Mouse (Mus musculus) hindbrain, embryonic 15.5 days (tissue): ENCODE data around the gene Pamr1. TPM values are rescaled to one million over a fixed set of nuclear protein-coding genes. Genes with fewer than 3 reads are reported as not detected.
A peak's percentile ranks its signal among the peaks of the same experiment; 100 is the strongest.

Experiments
- ATAC-seq: fragments of 200-750 bp; cut with Nextera tagmentation; 2 replicates; pipeline ENCODE4 v1.8.0; 2017; ENCODE audit warnings: low read depth, moderate number of reproducible peaks, moderate TSS enrichment; ENCODE audit not compliant: low FRiP score
- H3K27ac ChIP-seq: fragments of 300-500 bp; sonication (generic); replicated peaks from 2 replicates; pipeline ENCODE4 v1.5.1; 2015; ENCODE audit warnings: mild to moderate bottlenecking, inconsistent platforms
- H3K27me3 ChIP-seq: fragments of 300-500 bp; sonication (generic); 2 replicates; pipeline ENCODE4 v1.6.1; 2015; ENCODE audit warnings: control low read depth, inconsistent platforms
- H3K36me3 ChIP-seq: fragments of 300-500 bp; sonication (generic); 2 replicates; pipeline ENCODE4 v1.6.1; 2015; ENCODE audit warnings: control low read depth, inconsistent platforms
- H3K4me1 ChIP-seq: fragments of 300-500 bp; sonication (generic); replicated peaks from 2 replicates; pipeline ENCODE4 v1.6.1; 2015; ENCODE audit warnings: control low read depth, inconsistent platforms
- H3K4me2 ChIP-seq: fragments of 300-500 bp; sonication (generic); 2 replicates; pipeline ENCODE4 v1.6.1; 2015; ENCODE audit warnings: moderate library complexity, mild to moderate bottlenecking, inconsistent platforms
- H3K4me3 ChIP-seq: fragments of 300-500 bp; sonication (generic); 2 replicates; pipeline ENCODE4 v1.5.1; 2015; ENCODE audit warnings: mild to moderate bottlenecking, inconsistent platforms
- H3K9ac ChIP-seq: fragments of 300-500 bp; sonication (generic); 2 replicates; pipeline ENCODE4 v1.6.1; 2015; ENCODE audit warnings: inconsistent platforms
- H3K9me3 ChIP-seq: fragments of 300-500 bp; sonication (generic); 2 replicates; pipeline ENCODE4 v1.6.1; 2016; ENCODE audit warnings: control low read depth, inconsistent platforms
- WGBS: fragments of 180-500 bp; shearing (Covaris S2); methylation state at CpG from one replicate; pipeline ENCODE4 v1.1.7; 2015; 5-methylcytosine and 5-hydroxymethylcytosine counted together
- polyA plus RNA-seq: library from polyadenylated mRNA; unstranded; fragments of >200 nt; fragmentation: Nextera tagmentation; extraction: Ambion mirVana; gene quantifications from 2 replicates; pipeline ENCODE4 v1.2.1, GENCODE M21; 2015

Gene Pamr1
- polyA plus RNA-seq, 1 experiment from 2014 or later = 9.7 TPM

GRCm38 (mm10) chr2:102551594-102551993 is 1.8 kb downstream of the Pamr1 start:
- H3K4me1 ChIP-seq = peaks cover 19% of the 10 kb centered on the region
- H3K36me3 ChIP-seq = no peaks in the 10 kb centered on the region
- H3K27me3 ChIP-seq = peaks cover 6% of the 10 kb centered on the region; the same call in 1 of the 2 replicates
- H3K27ac ChIP-seq = no peak overlapping the region
- no peak for ATAC-seq
- H3K4me3 ChIP-seq = no peak overlapping the region
- H3K9me3 ChIP-seq = no peaks in the 10 kb centered on the region
- no peak overlapping the region for H3K9ac ChIP-seq
- 70% methylated on average over 3 of the region's 3 CpGs for WGBS
- no peak overlapping the region for H3K4me2 ChIP-seq

- ATAC-seq = no peak; the same call in 1 of the 2 replicates
Observed at GRCm38 (mm10) chr2:102552095-102552537, 2.3 kb downstream of the Pamr1 start.

GRCm38 (mm10) chr2:102557085-102557484 is 7.3 kb downstream of the Pamr1 start:
- no peak for ATAC-seq
- WGBS = 83% methylated on average over 4 of the region's 4 CpGs
- H3K4me1 ChIP-seq = no peaks in the 10 kb centered on the region
- H3K9ac ChIP-seq = no peak overlapping the region
- no peak overlapping the region for H3K4me3 ChIP-seq
- no peaks in the 10 kb centered on the region for H3K27me3 ChIP-seq
- H3K4me2 ChIP-seq = no peak overlapping the region
- no peaks in the 10 kb centered on the region for H3K36me3 ChIP-seq
- no peaks in the 10 kb centered on the region for H3K9me3 ChIP-seq
- H3K27ac ChIP-seq = no peak overlapping the region

More at GRCm38 (mm10) chr2:102552095-102552537, 2.3 kb downstream of the Pamr1 start:
- Histone ChIP-seq H3K4me3 (no peak overlapping the region), H3K4me1 (peaks cover 19% of the 10 kb centered on the region), H3K9ac (no peak overlapping the region), H3K4me2 (no peak overlapping the region), H3K9me3 (no peaks in the 10 kb centered on the region), H3K27ac (no peak overlapping the region), H3K27me3 (peaks cover 6% of the 10 kb centered on the region; the same call in 1 of the 2 replicates), H3K36me3 (no peaks in the 10 kb centered on the region)
- 48% methylated on average over 5 of the region's 5 CpGs for WGBS

GRCm38 (mm10) chr2:102558965-102559364 is 9.2 kb downstream of the Pamr1 start:
- H3K36me3 ChIP-seq = no peaks in the 10 kb centered on the region
- H3K27me3 ChIP-seq = no peaks in the 10 kb centered on the region
- no peak overlapping the region for H3K27ac ChIP-seq
- no peak overlapping the region for H3K4me3 ChIP-seq
- WGBS = 73% methylated on average over 12 of the region's 12 CpGs
- H3K4me1 ChIP-seq = no peaks in the 10 kb centered on the region
- ATAC-seq = no peak
- H3K9me3 ChIP-seq = no peaks in the 10 kb centered on the region
- no peak overlapping the region for H3K4me2 ChIP-seq
- H3K9ac ChIP-seq = no peak overlapping the region

- Histone ChIP-seq H3K4me1 (no peaks in the 10 kb centered on the region), H3K27me3 (no peaks in the 10 kb centered on the region), H3K4me2 (no peak overlapping the region), H3K4me3 (no peak overlapping the region), H3K9ac (no peak overlapping the region), H3K27ac (no peak overlapping the region), H3K9me3 (no peaks in the 10 kb centered on the region), H3K36me3 (no peaks in the 10 kb centered on the region)
- ATAC-seq = no peak
- 89% methylated on average over 1 of the region's 1 CpGs for WGBS
Observed at GRCm38 (mm10) chr2:102563848-102564247, 14.0 kb downstream of the Pamr1 start.

- no peak for ATAC-seq
- H3K4me1 ChIP-seq = no peaks in the 10 kb centered on the region
- no peaks in the 10 kb centered on the region for H3K9me3 ChIP-seq
- no peaks in the 10 kb centered on the region for H3K36me3 ChIP-seq
- H3K27me3 ChIP-seq = no peaks in the 10 kb centered on the region
- H3K9ac ChIP-seq = no peak overlapping the region
- no peak overlapping the region for H3K4me2 ChIP-seq
- WGBS = 85% methylated on average over 4 of the region's 4 CpGs
- H3K27ac ChIP-seq = no peak overlapping the region
- no peak overlapping the region for H3K4me3 ChIP-seq
Observed at GRCm38 (mm10) chr2:102579248-102579647, 29.4 kb downstream of the Pamr1 start.

- no peaks in the 10 kb centered on the region for H3K9me3 ChIP-seq
- H3K36me3 ChIP-seq = no peaks in the 10 kb centered on the region
- no peak overlapping the region for H3K4me2 ChIP-seq
- H3K9ac ChIP-seq = no peak overlapping the region
- peak; percentile 68 for ATAC-seq
- no peak overlapping the region for H3K27ac ChIP-seq
- H3K4me3 ChIP-seq = no peak overlapping the region
- no peaks in the 10 kb centered on the region for H3K27me3 ChIP-seq
- 40% methylated on average over 2 of the region's 2 CpGs for WGBS
- no peaks in the 10 kb centered on the region for H3K4me1 ChIP-seq
Observed at GRCm38 (mm10) chr2:102589977-102590376, 40.2 kb downstream of the Pamr1 start.

GRCm38 (mm10) chr2:102594535-102594934 is 44.7 kb downstream of the Pamr1 start:
- Histone ChIP-seq H3K9ac (no peak overlapping the region), H3K9me3 (no peaks in the 10 kb centered on the region), H3K27ac (no peak overlapping the region), H3K4me3 (no peak overlapping the region), H3K36me3 (no peaks in the 10 kb centered on the region), H3K4me1 (peaks cover 9% of the 10 kb centered on the region), H3K4me2 (no peak overlapping the region), H3K27me3 (no peaks in the 10 kb centered on the region)
- ATAC-seq = no peak
- WGBS = 64% methylated on average over 1 of the region's 1 CpGs

GRCm38 (mm10) chr2:102595395-102596130 is 45.8 kb downstream of the Pamr1 start:
- 94% methylated on average over 10 of the region's 10 CpGs for WGBS
- no peaks in the 10 kb centered on the region for H3K9me3 ChIP-seq
- no peak overlapping the region for H3K9ac ChIP-seq
- H3K4me1 ChIP-seq = peaks cover 13% of the 10 kb centered on the region
- no peaks in the 10 kb centered on the region for H3K36me3 ChIP-seq
- H3K27ac ChIP-seq = no peak overlapping the region
- no peak overlapping the region for H3K4me2 ChIP-seq
- ATAC-seq = no peak
- no peaks in the 10 kb centered on the region for H3K27me3 ChIP-seq
- no peak overlapping the region for H3K4me3 ChIP-seq

GRCm38 (mm10) chr2:102598911-102599721 is 49.3 kb downstream of the Pamr1 start:
- H3K9me3 ChIP-seq = no peaks in the 10 kb centered on the region
- H3K4me1 ChIP-seq = peaks cover 13% of the 10 kb centered on the region
- no peak overlapping the region for H3K9ac ChIP-seq
- no peak overlapping the region for H3K4me2 ChIP-seq
- peak; percentile 94 for ATAC-seq
- no peak overlapping the region for H3K4me3 ChIP-seq
- WGBS = 30% methylated on average over 2 of the region's 2 CpGs
- H3K36me3 ChIP-seq = no peaks in the 10 kb centered on the region
- H3K27ac ChIP-seq = peak overlapping the region; percentile 72
- no peaks in the 10 kb centered on the region for H3K27me3 ChIP-seq

DNA sequence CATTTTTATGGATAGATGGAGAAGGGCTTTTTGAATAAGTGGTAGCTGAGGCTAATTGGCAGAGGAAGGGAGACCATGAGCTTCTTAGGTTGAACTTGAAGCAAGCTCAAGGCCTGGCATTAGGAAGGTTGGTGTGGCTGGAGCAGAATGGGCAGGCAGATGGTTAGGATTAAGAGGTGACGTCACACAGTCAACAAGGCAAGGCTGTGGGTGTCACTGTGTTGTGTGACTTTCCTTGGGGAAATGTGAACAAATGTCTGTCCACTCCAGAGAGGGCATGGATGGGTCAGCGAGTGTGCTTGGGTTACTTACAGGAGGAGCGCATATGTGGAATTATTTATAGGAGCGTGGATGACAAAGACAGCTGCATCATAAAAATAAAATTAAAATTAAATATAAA is 50.7 kb downstream of the Pamr1 start:
- no peak overlapping the region for H3K9ac ChIP-seq
- no peak overlapping the region for H3K27ac ChIP-seq
- no peaks in the 10 kb centered on the region for H3K27me3 ChIP-seq
- no peak overlapping the region for H3K4me3 ChIP-seq
- H3K4me2 ChIP-seq = no peak overlapping the region
- no peak for ATAC-seq
- WGBS = 88% methylated on average over 4 of the region's 4 CpGs
- H3K4me1 ChIP-seq = peaks cover 13% of the 10 kb centered on the region
- H3K9me3 ChIP-seq = no peaks in the 10 kb centered on the region
- no peaks in the 10 kb centered on the region for H3K36me3 ChIP-seq

DNA sequence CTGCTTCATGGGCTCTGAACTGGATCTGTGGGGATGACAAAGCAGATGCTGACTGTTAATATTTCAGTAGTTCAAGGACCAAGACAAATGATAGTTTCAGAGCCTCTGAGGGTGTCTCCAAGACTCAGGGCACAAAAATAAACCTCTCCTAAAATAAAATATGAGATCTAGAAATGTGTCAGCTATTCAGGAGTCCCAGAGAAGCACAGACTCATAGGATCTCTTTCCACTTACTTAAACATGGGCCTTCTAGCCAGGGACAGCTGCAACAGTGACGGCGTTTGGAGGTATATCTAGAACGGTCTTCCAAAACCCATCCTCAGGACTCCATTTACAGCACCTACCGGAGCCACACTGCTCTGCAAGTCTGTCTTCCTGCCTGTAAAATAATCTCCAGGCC is 60.7 kb downstream of the Pamr1 start:
- H3K4me3 ChIP-seq = no peak overlapping the region
- H3K4me2 ChIP-seq = no peak overlapping the region
- H3K4me1 ChIP-seq = no peaks in the 10 kb centered on the region
- H3K27ac ChIP-seq = no peak overlapping the region
- no peaks in the 10 kb centered on the region for H3K36me3 ChIP-seq
- no peak for ATAC-seq
- no peaks in the 10 kb centered on the region for H3K9me3 ChIP-seq
- no peaks in the 10 kb centered on the region for H3K27me3 ChIP-seq
- no peak overlapping the region for H3K9ac ChIP-seq
- 95% methylated on average over 4 of the region's 4 CpGs for WGBS
